Mouse (Mus musculus) ovary, postnatal 10 days (tissue): ENCODE measurements around the gene Nlgn3.
"Not testable (repeated sequence)": the region's sequence is repeated elsewhere in the genome, so short reads cannot be mapped to it uniquely, and the experiment has no call there.

Source experiments
- DNase-seq: peaks from one replicate; pipeline ENCODE4 v3.0.0; 2022; ENCODE audit warnings: low spot score

Nlgn3 gene

DNA sequence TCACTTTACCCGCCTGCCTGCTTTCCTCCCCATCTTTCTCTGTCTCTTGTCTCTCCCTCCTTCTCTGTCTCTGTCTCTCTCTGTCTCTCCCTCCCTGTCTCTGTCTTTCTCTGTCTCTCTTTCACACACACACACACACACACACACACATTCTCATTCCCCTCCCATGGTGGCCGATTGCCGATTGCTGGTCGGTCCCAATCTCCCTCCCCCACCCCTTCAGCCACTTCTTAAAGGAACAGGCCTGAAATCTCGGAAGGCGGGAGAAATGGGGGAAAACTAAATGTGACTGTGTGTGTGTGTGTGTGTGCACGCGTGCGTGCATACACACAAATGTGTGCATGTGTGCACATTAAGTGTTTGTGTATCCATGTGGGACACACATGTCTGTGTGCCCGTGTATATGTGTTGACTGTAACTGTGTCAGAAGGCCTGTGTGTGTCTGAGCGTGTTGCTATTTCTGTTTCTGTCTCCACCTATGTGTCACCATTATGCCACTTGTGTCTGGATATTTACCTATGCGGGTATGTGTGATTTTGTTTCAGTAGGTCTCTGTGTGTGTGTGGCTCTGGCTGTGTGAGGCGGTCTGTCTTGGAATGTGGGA is 1.6 kb downstream of the Nlgn3 start:
- DNase-seq = no peak

DNA sequence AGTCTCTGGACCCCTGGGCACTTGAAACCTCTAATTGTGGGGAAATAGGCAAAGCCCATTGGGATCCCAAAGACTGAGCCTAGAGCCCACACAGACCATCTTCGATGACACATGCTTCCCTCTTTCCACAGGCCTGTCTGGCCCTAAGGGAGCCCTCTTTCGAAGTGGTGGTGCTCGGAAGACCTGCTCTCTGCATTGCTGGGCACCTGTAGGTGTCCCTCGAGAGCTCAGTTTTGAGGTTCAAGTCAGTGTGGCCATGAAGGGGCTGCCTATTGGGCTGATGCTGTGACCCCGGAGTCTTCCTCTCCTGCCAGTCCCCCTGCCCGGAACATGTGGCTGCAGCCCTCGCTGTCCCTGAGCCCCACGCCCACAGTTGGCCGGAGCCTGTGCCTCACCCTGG is 2.7 kb downstream of the Nlgn3 start:
- DNase-seq = no peak

DNA sequence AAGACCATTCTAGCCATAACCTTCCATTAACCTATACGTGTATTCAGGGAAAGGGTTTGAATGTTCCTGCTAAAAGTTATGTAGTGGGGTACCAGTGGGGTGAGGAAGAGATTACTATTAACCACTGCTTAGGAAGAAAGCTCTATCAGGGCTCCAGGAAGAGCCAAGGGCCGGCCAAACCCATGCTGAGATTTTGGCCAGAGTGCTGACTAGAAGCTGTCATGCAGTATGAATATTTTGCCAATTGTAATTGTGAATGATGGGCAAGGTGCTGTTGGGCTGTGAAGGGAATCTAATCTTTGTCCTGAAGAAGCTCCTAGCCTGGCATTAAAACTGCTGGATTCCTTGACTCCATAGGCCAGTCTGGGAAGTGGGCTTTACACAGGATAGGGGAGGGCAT is 5.7 kb downstream of the Nlgn3 start:
- DNase-seq = no peak

DNA sequence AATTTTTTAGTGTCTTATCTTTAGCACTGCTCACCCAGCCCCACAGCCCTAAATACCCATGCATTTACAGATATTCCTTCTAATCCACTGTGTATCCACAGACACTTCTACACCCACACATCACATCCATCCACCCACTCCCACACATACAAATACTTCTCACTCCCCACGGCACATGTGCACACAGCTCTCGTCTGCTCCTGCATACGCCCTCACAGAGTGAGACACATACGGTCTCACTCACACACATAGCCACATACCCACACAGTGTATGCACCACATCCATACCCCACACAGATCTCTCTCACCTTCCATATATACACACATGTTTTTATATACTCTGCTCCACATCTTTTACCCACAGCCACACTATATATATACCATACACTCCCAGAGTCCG is 10.3 kb downstream of the Nlgn3 start:
- no peak for DNase-seq

DNA sequence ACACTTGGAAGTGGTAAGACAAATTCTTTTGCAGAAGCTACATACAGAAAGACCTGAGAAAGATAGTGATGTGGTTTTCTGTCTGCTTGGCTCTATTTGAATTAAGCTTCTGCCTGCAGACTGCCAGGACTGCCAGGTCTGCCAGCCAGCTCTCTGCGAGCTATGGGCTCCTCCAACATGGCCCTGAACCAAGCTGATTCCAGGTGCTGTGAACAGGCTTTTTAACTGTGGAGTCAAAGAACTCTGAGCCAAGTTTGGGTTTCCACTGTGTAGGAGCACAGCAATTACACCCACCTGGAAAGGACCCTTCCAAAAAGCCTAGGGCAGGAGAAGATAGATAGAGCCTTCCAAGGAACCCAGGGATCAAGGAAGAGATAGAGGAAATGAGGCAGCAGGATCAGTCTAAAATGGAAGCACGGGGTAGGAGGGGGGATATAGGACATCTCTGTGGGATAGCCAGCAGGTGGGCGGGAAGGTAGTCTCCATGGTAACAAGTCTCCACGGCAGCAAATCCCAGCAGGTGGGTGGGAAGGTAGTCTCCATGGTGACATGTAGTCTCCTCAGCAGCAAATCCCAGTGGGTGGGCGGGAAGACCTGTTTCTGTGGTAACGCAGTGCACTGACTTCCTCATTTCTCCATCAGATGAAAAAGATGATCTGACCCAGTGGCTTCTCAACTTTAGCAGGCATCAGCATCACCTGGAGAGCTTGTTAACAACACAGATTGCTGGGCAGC is 14.8 kb downstream of the Nlgn3 start:
- no peak for DNase-seq

DNA sequence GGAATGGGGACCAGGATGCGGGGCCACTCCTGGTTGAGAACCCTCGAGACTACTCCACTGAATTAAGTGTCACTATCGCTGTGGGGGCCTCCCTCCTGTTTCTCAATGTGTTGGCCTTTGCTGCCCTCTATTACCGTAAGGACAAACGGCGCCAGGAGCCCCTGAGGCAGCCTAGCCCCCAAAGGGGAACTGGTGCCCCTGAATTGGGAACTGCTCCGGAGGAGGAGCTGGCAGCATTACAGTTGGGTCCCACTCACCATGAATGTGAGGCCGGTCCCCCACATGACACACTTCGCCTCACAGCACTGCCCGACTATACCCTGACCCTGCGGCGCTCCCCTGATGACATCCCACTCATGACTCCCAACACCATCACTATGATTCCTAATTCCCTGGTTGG is 20.8 kb downstream of the Nlgn3 start:
- DNase-seq = no peak

DNA sequence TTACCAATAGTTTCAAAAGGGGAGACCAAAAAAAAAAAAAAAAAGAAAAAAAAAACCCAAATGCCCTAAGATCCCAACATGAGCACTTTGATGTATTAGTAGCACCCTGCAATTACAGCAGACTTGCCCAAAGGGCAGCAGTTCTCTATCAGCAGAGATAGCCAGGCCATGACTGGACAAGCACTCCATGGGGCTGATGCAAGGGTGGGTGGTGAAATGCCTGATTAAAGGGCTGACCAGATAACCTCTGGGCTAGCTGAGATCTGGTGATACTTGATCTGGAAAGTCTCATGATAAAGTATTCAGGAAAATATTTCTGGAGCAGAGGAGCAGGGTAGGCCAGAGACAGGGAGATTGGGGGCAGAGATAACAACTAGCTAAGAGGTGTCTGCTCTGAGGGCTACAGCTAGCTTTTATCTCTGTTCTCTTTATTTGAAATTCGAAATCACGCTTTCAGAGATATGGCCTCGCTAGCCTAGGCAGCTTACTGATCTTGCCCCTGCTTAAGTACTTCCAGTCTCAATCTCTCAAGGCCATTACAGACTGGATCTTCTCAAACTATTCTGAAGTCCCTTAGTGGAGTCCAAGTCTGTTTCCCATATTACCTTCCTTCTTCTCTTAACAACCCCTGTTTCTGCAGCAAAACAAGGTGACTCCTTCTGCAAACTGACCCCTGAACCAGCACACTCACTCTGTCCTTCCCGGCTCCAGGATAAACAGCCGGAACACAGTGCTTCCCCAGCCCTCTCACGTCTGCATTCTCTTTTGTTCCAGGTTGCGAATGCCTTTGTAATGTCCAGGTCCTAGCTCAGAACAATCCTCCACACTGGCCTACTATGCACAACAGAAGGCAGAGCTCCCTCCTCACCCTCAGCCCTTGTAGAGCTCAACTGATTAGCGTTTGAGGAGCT is 27.3 kb downstream of the Nlgn3 start:
- no peak for DNase-seq

DNA sequence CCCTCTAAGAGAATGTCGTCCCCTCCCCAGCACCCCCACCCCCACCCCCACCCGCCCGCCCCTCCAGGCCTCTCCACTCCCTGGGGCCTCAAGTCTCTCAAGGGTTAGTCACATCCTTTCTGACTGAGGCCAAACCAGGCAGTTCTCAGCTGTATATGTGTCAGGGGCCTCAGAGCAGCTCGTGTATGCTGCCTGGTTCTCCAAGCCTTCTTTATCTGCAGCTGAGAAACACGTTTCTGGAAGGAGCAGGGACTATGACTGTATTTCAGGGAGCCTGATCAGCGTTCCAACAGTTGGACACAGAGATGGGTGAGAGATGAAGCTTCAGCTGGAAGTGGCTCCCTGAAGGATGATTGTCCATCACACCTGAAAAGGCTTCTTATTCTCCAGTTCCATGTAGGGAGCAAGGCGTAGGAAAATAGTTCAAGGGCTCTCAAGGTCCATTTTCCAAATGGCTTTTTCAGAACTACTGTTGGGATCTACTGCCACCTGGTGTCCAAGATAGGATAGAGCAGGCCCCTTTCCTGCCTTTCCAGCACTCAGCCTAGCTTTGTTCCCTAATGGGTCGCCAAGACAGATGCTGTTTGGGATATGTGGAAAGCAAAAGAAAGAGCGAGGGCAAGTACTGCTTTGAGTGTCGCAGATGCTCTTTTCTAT is 30.5 kb downstream of the Nlgn3 start:
- peak; percentile 17 for DNase-seq

DNA sequence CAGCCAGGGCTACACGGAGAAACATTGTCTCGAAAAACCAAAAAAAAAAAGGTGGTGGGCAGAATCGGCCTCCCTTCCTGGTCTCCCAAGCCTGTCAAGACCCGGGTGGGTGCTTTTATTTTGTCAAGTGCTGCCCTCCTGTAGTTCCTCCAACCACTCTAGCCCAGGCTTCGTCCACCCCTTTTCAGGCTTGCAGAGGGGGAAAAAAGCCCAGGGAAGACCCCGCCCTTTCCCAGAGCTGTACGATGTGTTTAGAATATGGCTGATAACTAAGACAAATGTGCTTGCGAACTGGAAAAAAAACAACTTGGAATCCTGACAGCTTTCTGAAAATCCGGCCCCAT is 33.0 kb downstream of the Nlgn3 start:
- no peak for DNase-seq

DNA sequence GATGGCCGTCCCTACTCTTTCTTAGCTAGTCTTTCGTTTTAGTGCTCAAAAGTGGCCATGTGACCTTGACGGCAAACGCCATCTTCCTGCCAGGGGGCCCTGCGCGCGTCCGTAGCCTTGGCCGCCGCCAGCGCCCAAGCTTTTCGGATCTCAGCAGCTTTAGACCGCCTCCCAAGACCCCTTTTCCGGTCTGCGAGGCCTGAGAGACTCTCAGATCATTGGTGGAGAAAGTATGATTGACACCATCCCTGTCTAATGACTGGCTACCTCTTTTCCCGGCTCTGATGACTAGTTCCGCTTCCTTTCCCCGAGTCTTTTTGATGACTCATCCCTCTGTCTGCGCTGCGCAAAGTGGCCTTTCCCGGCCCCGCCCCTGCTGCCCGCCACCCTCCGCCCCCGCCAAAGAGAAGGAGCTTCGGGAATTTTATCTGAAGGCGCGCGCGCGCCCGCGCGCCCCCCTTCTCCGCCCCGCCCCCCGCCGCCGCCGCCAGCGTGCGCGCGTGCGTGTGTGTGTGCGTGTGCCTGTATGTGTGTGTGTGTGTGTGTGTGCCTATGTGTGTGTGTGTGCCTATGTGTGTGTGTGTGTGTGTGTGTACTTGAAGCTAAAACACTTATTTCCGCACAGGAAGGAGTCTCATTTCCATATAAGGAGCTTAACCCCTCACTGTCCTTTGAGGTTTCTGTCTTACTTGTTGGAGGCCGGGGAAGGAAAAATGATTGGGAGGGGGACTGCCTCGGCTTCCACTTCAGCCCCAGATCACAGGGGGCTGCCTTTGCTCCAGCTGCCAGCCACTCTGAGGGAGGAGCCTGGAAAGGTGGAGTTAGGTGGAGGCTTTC is 33.6 kb downstream of the Nlgn3 start:
- peak; percentile 31 for DNase-seq

DNA sequence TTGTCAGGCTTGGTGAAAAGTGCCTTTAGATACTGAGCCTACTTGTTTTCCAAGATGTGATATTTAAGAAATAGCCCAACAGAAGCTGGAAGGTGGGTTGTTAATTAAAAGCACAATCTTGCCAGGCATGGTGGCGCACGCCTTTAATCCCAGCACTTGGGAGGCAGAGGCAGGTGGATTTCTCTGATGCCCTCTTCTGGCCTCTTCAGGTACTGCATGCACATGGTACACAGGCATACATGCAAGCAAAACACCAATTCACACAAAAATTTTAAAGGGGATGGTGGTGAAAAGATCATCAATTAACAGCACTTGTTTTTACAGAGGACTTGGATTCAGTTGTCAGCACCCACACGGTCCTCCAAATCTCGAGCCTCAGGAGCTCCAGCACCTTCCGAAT is 35.6 kb downstream of the Nlgn3 start:
- no peak for DNase-seq

DNA sequence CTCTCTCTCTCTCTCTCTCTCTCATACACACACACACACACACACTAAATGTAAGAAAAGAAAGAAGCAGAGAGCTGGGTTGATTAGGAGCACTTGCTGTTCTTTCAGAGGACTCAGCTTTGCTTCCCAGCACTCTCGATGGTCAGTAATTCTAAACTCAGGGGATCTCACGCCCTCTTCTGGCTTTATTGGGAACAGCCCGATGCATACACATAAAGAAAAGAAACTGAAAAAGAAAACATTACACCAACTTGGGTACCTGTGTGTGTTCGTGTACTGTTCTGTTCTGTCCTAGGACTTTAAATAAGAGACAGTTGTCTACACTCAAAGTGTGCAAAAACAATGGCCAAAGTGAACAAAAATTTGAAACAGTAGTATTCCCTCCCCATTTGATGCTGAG is 39.7 kb downstream of the Nlgn3 start:
- DNase-seq = no peak

DNA sequence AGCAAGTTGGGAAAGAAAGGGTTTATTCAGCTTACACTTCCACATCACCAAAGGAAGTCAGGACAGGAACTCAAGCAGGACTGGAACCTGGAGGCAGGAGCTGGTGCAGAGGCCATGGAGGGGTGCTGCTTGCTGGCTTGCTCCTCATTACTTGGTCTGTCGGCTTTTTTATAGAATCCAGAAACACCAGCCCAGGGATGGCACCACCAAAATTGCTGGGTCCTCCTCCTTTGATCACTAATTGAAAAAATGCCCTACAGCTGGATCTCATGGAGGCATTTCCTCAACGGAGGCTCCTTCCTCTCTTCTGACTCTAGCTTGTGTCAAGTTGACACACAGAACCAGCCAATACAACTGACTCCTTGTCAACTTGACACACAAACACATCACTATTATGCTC is 43.9 kb downstream of the Nlgn3 start:
- DNase-seq = not testable (repeated sequence)

DNA sequence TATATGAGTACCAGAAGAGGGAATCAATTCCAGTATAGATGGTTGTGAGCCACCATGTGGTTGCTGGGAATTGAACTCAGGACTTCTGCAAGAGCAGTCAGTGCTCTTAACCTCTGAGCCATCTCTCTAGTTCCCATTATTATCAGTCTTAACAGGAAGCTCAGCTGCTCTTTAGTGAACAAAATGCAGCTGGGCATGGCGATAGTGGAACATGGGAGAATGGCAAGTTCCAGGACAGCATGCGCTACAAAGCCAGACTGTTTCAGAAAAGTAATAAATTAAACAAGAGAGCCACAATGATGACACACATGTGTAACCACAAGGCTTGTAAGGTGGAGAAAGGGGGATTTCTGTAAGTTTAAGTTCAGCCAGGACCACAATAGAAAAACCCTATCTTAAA is 46.5 kb downstream of the Nlgn3 start:
- no peak for DNase-seq

DNA sequence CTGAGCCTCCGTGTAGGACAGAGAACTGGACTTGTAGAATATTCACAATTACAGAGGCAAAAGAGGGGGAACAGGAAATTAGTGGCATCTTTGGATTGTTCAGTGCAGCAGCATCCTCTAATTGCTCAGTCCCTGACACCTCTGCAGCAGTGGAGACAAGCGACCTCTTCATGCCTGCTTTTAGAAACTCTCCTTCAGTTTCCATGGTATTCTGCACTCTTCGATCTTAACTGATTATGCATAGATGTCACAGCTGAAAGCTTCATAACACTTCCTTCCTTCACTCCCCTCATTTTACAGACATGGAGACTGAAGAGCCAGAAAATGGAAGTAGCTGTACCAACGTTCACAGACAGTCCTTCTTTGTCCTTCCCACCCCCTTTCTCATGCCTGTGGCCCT is 47.5 kb downstream of the Nlgn3 start:
- no peak for DNase-seq

DNA sequence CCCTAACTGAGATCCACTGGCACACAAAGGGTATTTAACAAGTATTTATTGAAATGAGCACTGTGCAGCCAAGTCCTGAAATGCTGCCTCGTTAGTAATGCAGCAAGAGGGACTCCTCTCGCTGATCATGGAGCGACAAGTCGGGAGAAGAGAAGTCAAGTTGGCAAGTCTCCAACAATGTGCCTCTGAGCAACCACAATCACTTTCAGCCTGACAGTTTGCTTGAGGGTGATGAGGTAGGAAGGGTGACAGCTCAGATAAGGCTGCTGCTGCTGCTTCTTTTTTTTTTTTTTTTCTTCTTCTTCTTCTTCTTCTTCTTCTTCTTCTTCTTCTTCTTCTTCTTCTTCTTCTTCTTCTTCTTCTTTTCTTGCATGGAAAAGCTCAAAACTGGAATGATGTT is 52.2 kb downstream of the Nlgn3 start:
- no peak for DNase-seq

DNA sequence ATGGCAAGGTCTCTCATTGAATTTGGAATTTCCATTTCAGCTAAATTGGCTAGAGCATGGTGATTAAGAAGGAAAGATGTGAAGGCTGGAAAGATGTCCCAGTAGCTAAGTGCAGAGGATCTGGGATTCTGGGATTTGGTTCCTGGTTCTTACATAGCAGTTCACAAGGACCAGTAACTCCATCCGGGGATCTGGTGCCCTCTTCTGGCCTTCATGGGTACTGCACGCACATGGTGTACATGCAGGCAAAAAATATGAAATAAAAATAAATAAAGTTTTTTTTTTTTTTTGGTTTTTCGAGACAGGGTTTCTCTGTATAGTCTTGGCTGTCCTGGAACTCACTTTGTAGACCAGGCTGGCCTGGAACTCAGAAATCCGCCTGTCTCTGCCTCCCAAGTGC is 59.9 kb downstream of the Nlgn3 start:
- DNase-seq = not testable (repeated sequence)

DNA sequence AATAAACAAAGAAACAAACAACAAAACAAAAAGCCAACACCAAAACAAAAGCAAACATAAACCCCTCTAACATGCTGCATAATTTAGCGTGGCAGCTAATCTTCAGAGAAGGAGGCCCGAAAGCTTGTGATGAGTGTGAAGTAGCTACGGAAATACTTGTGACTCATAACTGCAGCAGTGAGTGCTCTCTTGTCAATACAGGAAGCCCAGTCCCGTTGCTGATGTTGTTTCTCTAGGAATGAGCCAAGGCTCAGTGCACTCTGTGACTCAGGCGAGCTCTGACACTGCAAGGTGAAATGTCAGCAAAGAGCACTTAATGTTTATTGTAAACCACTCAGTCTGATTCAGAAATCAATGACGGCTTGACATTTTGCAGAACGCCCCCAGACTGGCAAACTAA is 70.0 kb downstream of the Nlgn3 start:
- no peak for DNase-seq

DNA sequence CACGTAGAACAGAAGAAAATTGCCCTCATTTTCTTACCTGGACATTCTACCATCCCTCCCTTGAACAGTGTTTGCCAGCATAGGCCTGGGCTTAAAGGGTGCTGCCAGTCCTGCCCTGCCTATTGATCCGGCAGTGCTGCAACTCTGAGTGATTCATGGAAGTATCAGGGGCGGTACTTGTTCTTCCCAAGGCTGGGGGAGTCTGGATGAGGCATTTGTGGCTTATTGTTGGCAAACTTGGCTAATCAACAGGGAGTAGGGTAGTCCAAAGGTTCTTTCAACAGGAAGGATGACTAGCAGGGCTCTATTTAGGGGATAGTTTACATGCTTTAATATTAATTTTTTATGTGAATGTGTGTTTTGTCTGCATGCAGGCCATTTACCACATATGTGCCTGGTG is 71.6 kb downstream of the Nlgn3 start:
- no peak for DNase-seq

DNA sequence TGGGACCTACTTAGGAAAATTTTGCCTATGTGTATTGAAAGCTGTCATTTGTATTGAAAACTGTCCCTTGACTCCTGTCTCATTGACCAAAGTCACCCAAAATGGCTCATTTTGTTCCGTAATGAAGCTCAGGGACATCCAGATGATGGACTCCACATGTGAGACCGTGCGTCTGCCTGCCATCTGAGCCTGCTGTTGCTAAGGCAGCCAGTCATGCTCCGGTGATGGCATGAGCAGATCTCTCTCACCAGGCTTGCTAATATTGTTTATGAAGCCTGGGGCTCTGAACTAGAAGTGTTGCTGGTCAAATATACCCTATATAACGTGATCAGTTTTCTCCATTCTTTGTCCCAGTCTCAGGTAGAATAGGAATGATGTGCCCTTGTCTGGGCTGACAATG is 74.0 kb downstream of the Nlgn3 start:
- no peak for DNase-seq
